Mouse (Mus musculus) induced T-regulatory cell, adult 2 months (primary cell): ENCODE data around the gene Pdzd8.

Experiments used
- DNase-seq: peaks from one replicate; pipeline ENCODE4 v3.0.0-alpha.2; 2012; ENCODE audit warnings: low read depth

Gene Pdzd8

GRCm38 (mm10) chr19:59273190-59273589 lies 72.4 kb downstream of the Pdzd8 start:
- no peak for DNase-seq

- DNase-seq: no peak
Measured at GRCm38 (mm10) chr19:59267417-59267963, 78.1 kb downstream of the Pdzd8 start.

- no peak for DNase-seq
Measured at GRCm38 (mm10) chr19:59265907-59266306, 79.7 kb downstream of the Pdzd8 start.

GRCm38 (mm10) chr19:59264838-59265532 lies 80.6 kb downstream of the Pdzd8 start:
- no peak for DNase-seq

GRCm38 (mm10) chr19:59263171-59263570 lies 82.4 kb downstream of the Pdzd8 start:
- no peak for DNase-seq

- no peak for DNase-seq
Measured at GRCm38 (mm10) chr19:59261604-59262003, 84.0 kb downstream of the Pdzd8 start.

GRCm38 (mm10) chr19:59260718-59261442 lies 84.7 kb downstream of the Pdzd8 start, which contains the start of gene Slc18a2:
Gene Slc18a2, plus strand, starts transcription at chr19:59260896.
- no peak for DNase-seq

GRCm38 (mm10) chr19:59259633-59260032 lies 85.9 kb downstream of the Pdzd8 start:
- DNase-seq: no peak

- DNase-seq: no peak
Measured at GRCm38 (mm10) chr19:59252651-59253050, 92.9 kb downstream of the Pdzd8 start.

- peak; percentile 28 for DNase-seq
Measured at GRCm38 (mm10) chr19:59248553-59249286, 96.9 kb downstream of the Pdzd8 start.

GRCm38 (mm10) chr19:59248144-59248543 lies 97.4 kb downstream of the Pdzd8 start:
- no peak for DNase-seq
